Mouse (Mus musculus) forebrain, embryonic 13.5 days (tissue): ENCODE measurements at regions not wholly inside any gene's neighbourhood (a gene's known extent, or its start where the extent isn't known, plus 50 kb on each side); places are given as distances from the start of the nearest gene placed in this dataset.
"Not testable (repeated sequence)": the region's sequence is repeated elsewhere in the genome, so short reads cannot be mapped to it uniquely, and the experiment has no call there.

ENCODE experiments used
- ATAC-seq: fragments of 200-750 bp; cut with Nextera tagmentation; 2 replicates; pipeline ENCODE4 v1.8.0; 2017
- H3K27ac ChIP-seq: fragments of 300-500 bp; sonication (generic); 2 replicates; pipeline ENCODE4 v1.5.1; 2015; ENCODE audit warnings: inconsistent platforms, mild to moderate bottlenecking, moderate library complexity
- H3K27me3 ChIP-seq: fragments of 300-500 bp; sonication (generic); 2 replicates; pipeline ENCODE4 v1.6.1; 2015; ENCODE audit warnings: mild to moderate bottlenecking, inconsistent platforms
- H3K36me3 ChIP-seq: fragments of 300-500 bp; sonication (generic); 2 replicates; pipeline ENCODE4 v1.6.1; 2015; ENCODE audit warnings: mild to moderate bottlenecking, inconsistent platforms; ENCODE audit not compliant: poor library complexity, severe bottlenecking
- H3K4me1 ChIP-seq: fragments of 300-500 bp; sonication (generic); 2 replicates; pipeline ENCODE4 v1.6.1; 2015; ENCODE audit warnings: inconsistent platforms
- H3K4me2 ChIP-seq: fragments of 300-500 bp; sonication (generic); 2 replicates; pipeline ENCODE4 v1.6.1; 2015; ENCODE audit warnings: inconsistent platforms, mild to moderate bottlenecking, moderate library complexity
- H3K4me3 ChIP-seq: fragments of 300-500 bp; sonication (generic); 2 replicates; pipeline ENCODE4 v1.5.1; 2015; ENCODE audit warnings: mild to moderate bottlenecking, inconsistent platforms
- H3K9ac ChIP-seq: fragments of 300-500 bp; sonication (generic); 2 replicates; pipeline ENCODE4 v1.6.1; 2015; ENCODE audit warnings: mild to moderate bottlenecking, inconsistent platforms
- H3K9me3 ChIP-seq: fragments of 300-500 bp; sonication (generic); replicated peaks from 2 replicates; pipeline ENCODE4 v1.6.1; 2016; ENCODE audit warnings: inconsistent platforms
- WGBS: fragments of 180-500 bp; shearing (Covaris S2); methylation state at CpG from one replicate; pipeline ENCODE4 v1.1.7; 2015; 5-methylcytosine and 5-hydroxymethylcytosine counted together

- no peak overlapping the region for H3K4me2 ChIP-seq
- WGBS, result 80% methylated on average over 10 of the region's 10 CpGs
- H3K9me3 ChIP-seq, result no peaks in the 10 kb centered on the region
- H3K36me3 ChIP-seq, result no peaks in the 10 kb centered on the region
- peaks cover 35% of the 10 kb centered on the region for H3K4me1 ChIP-seq
- no peaks in the 10 kb centered on the region for H3K27me3 ChIP-seq
- ATAC-seq, result no peak
- no peak overlapping the region for H3K4me3 ChIP-seq
- peak overlapping the region; percentile 44; the same call in 1 of the 2 replicates for H3K27ac ChIP-seq
- no peak overlapping the region for H3K9ac ChIP-seq
These were observed 119.8 kb upstream of the Creb1 start for GRCm38 (mm10) chr1:64412481-64413180.

- peaks cover 35% of the 10 kb centered on the region for H3K4me1 ChIP-seq
- no peaks in the 10 kb centered on the region for H3K9me3 ChIP-seq
- H3K4me2 ChIP-seq, result no peak overlapping the region
- no peaks in the 10 kb centered on the region for H3K27me3 ChIP-seq
- no peak overlapping the region for H3K4me3 ChIP-seq
- no peaks in the 10 kb centered on the region for H3K36me3 ChIP-seq
- no peak overlapping the region for H3K9ac ChIP-seq
- WGBS, result 80% methylated on average over 4 of the region's 4 CpGs
- ATAC-seq, result no peak
- no peak overlapping the region for H3K27ac ChIP-seq
These were observed 120.5 kb upstream of the Creb1 start for GRCm38 (mm10) chr1:64411851-64412480.

- WGBS, result 37% methylated on average over 4 of the region's 4 CpGs
These were observed 123.5 kb upstream of the Creb1 start for GRCm38 (mm10) chr1:64408807-64409582.

GRCm38 (mm10) chr1:64391525-64391924 lies 140.9 kb upstream of the Creb1 start:
- no peak for ATAC-seq
- WGBS, result 88% methylated on average over 8 of the region's 8 CpGs

More at GRCm38 (mm10) chr1:64408807-64409582, 123.5 kb upstream of the Creb1 start:
- no peaks in the 10 kb centered on the region for H3K27me3 ChIP-seq
- peak overlapping the region; percentile 78 for H3K27ac ChIP-seq
- peaks cover 35% of the 10 kb centered on the region for H3K4me1 ChIP-seq
- H3K4me3 ChIP-seq, result no peak overlapping the region
- no peaks in the 10 kb centered on the region for H3K36me3 ChIP-seq
- ATAC-seq, result peak; percentile 92
- no peak overlapping the region for H3K9ac ChIP-seq
- no peaks in the 10 kb centered on the region for H3K9me3 ChIP-seq
- H3K4me2 ChIP-seq, result no peak overlapping the region

GRCm38 (mm10) chr1:64381264-64381663 lies 151.2 kb upstream of the Creb1 start:
- peaks cover 7% of the 10 kb centered on the region for H3K4me1 ChIP-seq
- no peaks in the 10 kb centered on the region for H3K9me3 ChIP-seq
- no peak overlapping the region for H3K4me3 ChIP-seq
- WGBS, result 27% methylated on average over 6 of the region's 6 CpGs
- H3K9ac ChIP-seq, result no peak overlapping the region
- ATAC-seq, result peak; percentile 36; the same call in 1 of the 2 replicates
- peak overlapping the region; percentile 40; the same call in 1 of the 2 replicates for H3K27ac ChIP-seq
- H3K36me3 ChIP-seq, result no peaks in the 10 kb centered on the region
- H3K4me2 ChIP-seq, result 0 out of 2 replicates have a peak overlapping the region, but pooled peaks have one; percentile 4
- H3K27me3 ChIP-seq, result no peaks in the 10 kb centered on the region

More at GRCm38 (mm10) chr1:64391525-64391924, 140.9 kb upstream of the Creb1 start:
- Histone ChIP-seq H3K4me2 (no peak overlapping the region), H3K9ac (no peak overlapping the region), H3K27ac (no peak overlapping the region), H3K4me3 (no peak overlapping the region), H3K27me3 (no peaks in the 10 kb centered on the region), H3K36me3 (no peaks in the 10 kb centered on the region), H3K9me3 (no peaks in the 10 kb centered on the region), H3K4me1 (no peaks in the 10 kb centered on the region)

- H3K4me1 ChIP-seq, H3K4me3 ChIP-seq, H3K4me2 ChIP-seq, H3K27ac ChIP-seq, H3K9me3 ChIP-seq, ATAC-seq, H3K9ac ChIP-seq, H3K36me3 ChIP-seq, H3K27me3 ChIP-seq: not testable (repeated sequence)
- 83% methylated on average over 1 of the region's 1 CpGs for WGBS
These were observed 156.0 kb upstream of the Creb1 start for GRCm38 (mm10) chr1:64376426-64376825.

- H3K27ac ChIP-seq, result no peak overlapping the region
- no peak for ATAC-seq
- no peak overlapping the region for H3K4me3 ChIP-seq
- H3K4me1 ChIP-seq, result no peaks in the 10 kb centered on the region
- H3K9me3 ChIP-seq, result no peaks in the 10 kb centered on the region; the same call in 1 of the 2 replicates
- H3K4me2 ChIP-seq, result no peak overlapping the region
- no peaks in the 10 kb centered on the region for H3K27me3 ChIP-seq
- H3K36me3 ChIP-seq, result no peaks in the 10 kb centered on the region
- H3K9ac ChIP-seq, result no peak overlapping the region
- 77% methylated on average over 13 of the region's 13 CpGs for WGBS
These were observed 158.0 kb upstream of the Creb1 start for GRCm38 (mm10) chr1:64374286-64375071.

GRCm38 (mm10) chr1:64364095-64364494 lies 168.3 kb upstream of the Creb1 start:
- H3K9ac ChIP-seq, result no peak overlapping the region
- ATAC-seq, result no peak

GRCm38 (mm10) chr1:64361959-64362638 lies 170.3 kb upstream of the Creb1 start:
- no peak overlapping the region for H3K4me3 ChIP-seq
- H3K27ac ChIP-seq, result peak overlapping the region; percentile 19; the same call in 1 of the 2 replicates
- 26% methylated on average over 4 of the region's 4 CpGs for WGBS
- no peak overlapping the region for H3K9ac ChIP-seq
- no peaks in the 10 kb centered on the region for H3K9me3 ChIP-seq
- H3K4me2 ChIP-seq, result no peak overlapping the region; the same call in 1 of the 2 replicates
- H3K4me1 ChIP-seq, result peaks cover 23% of the 10 kb centered on the region
- H3K27me3 ChIP-seq, result 0 out of 2 replicates have a peak, but pooled peaks cover 2% of the 10 kb centered on the region
- no peaks in the 10 kb centered on the region for H3K36me3 ChIP-seq
- peak; percentile 63; the same call in 1 of the 2 replicates for ATAC-seq

More at GRCm38 (mm10) chr1:64364095-64364494, 168.3 kb upstream of the Creb1 start:
- no peak overlapping the region for H3K4me3 ChIP-seq
- H3K36me3 ChIP-seq, result no peaks in the 10 kb centered on the region
- H3K27ac ChIP-seq, result no peak overlapping the region
- H3K9me3 ChIP-seq, result no peaks in the 10 kb centered on the region
- H3K4me2 ChIP-seq, result no peak overlapping the region
- 0 out of 2 replicates have a peak, but pooled peaks cover 2% of the 10 kb centered on the region for H3K27me3 ChIP-seq
- WGBS, result 83% methylated on average over 1 of the region's 1 CpGs
- H3K4me1 ChIP-seq, result peaks cover 17% of the 10 kb centered on the region

GRCm38 (mm10) chr1:64343268-64343667 lies 189.2 kb upstream of the Creb1 start:
- no peaks in the 10 kb centered on the region for H3K36me3 ChIP-seq
- ATAC-seq, result no peak
- H3K27me3 ChIP-seq, result no peaks in the 10 kb centered on the region
- H3K4me1 ChIP-seq, result peaks cover 4% of the 10 kb centered on the region
- H3K4me3 ChIP-seq, result no peak overlapping the region
- 75% methylated on average over 3 of the region's 3 CpGs for WGBS
- H3K9ac ChIP-seq, result no peak overlapping the region
- no peaks in the 10 kb centered on the region for H3K9me3 ChIP-seq
- no peak overlapping the region for H3K27ac ChIP-seq
- H3K4me2 ChIP-seq, result no peak overlapping the region

- WGBS, result 92% methylated on average over 6 of the region's 6 CpGs
- no peaks in the 10 kb centered on the region for H3K9me3 ChIP-seq
- peaks cover 11% of the 10 kb centered on the region for H3K4me1 ChIP-seq
- no peak for ATAC-seq
- H3K27ac ChIP-seq, result no peak overlapping the region
- no peak overlapping the region for H3K4me2 ChIP-seq
- H3K9ac ChIP-seq, result no peak overlapping the region
- H3K4me3 ChIP-seq, result no peak overlapping the region
- H3K36me3 ChIP-seq, result no peaks in the 10 kb centered on the region
- no peaks in the 10 kb centered on the region for H3K27me3 ChIP-seq
These were observed 190.8 kb upstream of the Creb1 start for GRCm38 (mm10) chr1:64341596-64341995.
